Mouse (Mus musculus) kidney, postnatal 0 days (tissue): Measurements from ENCODE around the gene Stim1. TPM values are rescaled to one million over a fixed set of nuclear protein-coding genes. Genes with fewer than 3 reads are reported as not detected.

Source experiments
- ATAC-seq: fragments of 200-750 bp; cut with Nextera tagmentation; replicated peaks from 2 replicates; pipeline ENCODE4 v1.8.0; 2017; ENCODE audit warnings: low read depth, moderate number of reproducible peaks, moderate TSS enrichment, moderate library complexity; ENCODE audit not compliant: low FRiP score
- DNase-seq: peaks from one replicate; pipeline ENCODE4 v3.0.0-alpha.2; 2016; ENCODE audit warnings: low spot score
- H3K27ac ChIP-seq: fragments of 300-500 bp; sonication (generic); 2 replicates; pipeline ENCODE4 v1.5.1; 2014; ENCODE audit warnings: mild to moderate bottlenecking
- H3K27me3 ChIP-seq: fragments of 300-500 bp; sonication (generic); 2 replicates; pipeline ENCODE4 v1.6.1; 2014; ENCODE audit warnings: low read length, mixed read lengths; ENCODE audit not compliant: insufficient read depth
- H3K36me3 ChIP-seq: fragments of 300-500 bp; sonication (generic); 2 replicates; pipeline ENCODE4 v1.6.1; 2014; ENCODE audit warnings: low read length, mixed read lengths; ENCODE audit not compliant: insufficient read depth
- H3K4me1 ChIP-seq: fragments of 300-500 bp; sonication (generic); replicated peaks from 2 replicates; pipeline ENCODE4 v1.6.1; 2014; ENCODE audit warnings: antibody characterized with exemption, low read length, mixed read lengths; ENCODE audit not compliant: insufficient read depth
- H3K4me2 ChIP-seq: fragments of 300-500 bp; sonication (generic); 2 replicates; pipeline ENCODE4 v1.6.1; 2014; ENCODE audit warnings: mild to moderate bottlenecking, low read length, moderate library complexity, mixed read lengths
- H3K4me3 ChIP-seq: fragments of 300-500 bp; sonication (generic); replicated peaks from 2 replicates; pipeline ENCODE4 v1.5.1; 2014; ENCODE audit warnings: low read depth, low read length
- H3K9ac ChIP-seq: fragments of 300-500 bp; sonication (generic); 2 replicates; pipeline ENCODE4 v1.6.1; 2014; ENCODE audit warnings: low read depth, low read length
- H3K9me3 ChIP-seq: fragments of 300-500 bp; sonication (generic); replicated peaks from 2 replicates; pipeline ENCODE4 v1.6.1; 2016; ENCODE audit warnings: low read length, inconsistent platforms, mixed read lengths
- CTCF ChIP-seq: IDR thresholded peaks from 2 replicates; pipeline ENCODE4 v1.5.1; 2016; ENCODE audit warnings: antibody characterized with exemption, low read depth, mild to moderate bottlenecking, moderate library complexity
- WGBS: fragments of 180-500 bp; shearing (Covaris S2); extraction: QIAGEN DNeasy Blood & Tissue Kit; methylation state at CpG from one replicate; pipeline ENCODE4 v1.1.7; 2014; 5-methylcytosine and 5-hydroxymethylcytosine counted together
- polyA plus RNA-seq: library from polyadenylated mRNA; unstranded; fragments of >200 nt; fragmentation: Nextera tagmentation; extraction: Ambion mirVana; gene quantifications from 2 replicates; pipeline ENCODE4 v1.2.1, GENCODE M21; 2015

Gene Stim1
- polyA plus RNA-seq, 1 experiment from 2014 or later: 9.7 TPM

- H3K36me3 ChIP-seq: no peaks in the 10 kb centered on the region
- no peak overlapping the region for H3K4me2 ChIP-seq
- no peak overlapping the region for H3K4me3 ChIP-seq
- H3K27me3 ChIP-seq: no peaks in the 10 kb centered on the region
- no peak overlapping the region for H3K9ac ChIP-seq
- no peak for TF ChIP-seq CTCF
- WGBS: 54% methylated on average over 6 of the region's 6 CpGs
- no peaks in the 10 kb centered on the region for H3K9me3 ChIP-seq
- H3K27ac ChIP-seq: no peak overlapping the region
- H3K4me1 ChIP-seq: no peaks in the 10 kb centered on the region
- DNase-seq (peak; percentile 5), ATAC-seq (no peak)
Measured at GRCm38 (mm10) chr7:102425933-102426685, 158.5 kb downstream of the Stim1 start.

DNA sequence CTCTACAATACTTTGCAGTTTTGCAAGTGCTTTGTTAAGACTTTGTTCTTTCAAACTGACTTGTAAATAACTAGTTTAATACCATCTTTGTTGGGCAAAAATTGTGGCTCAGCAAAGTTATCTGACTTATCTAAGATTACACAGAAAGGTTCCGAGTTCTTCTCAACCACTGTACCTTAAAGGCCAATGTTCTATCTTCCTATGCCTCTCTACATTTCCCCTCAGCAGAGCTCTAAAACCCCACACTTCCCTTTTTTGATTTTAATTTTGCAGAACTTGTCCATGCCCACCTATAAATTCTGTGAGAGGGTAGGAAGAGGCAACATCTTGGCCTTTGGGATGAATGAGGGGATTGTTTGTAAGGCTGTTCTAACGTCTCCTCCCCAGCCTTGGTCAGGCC, 166.7 kb downstream of the Stim1 start:
- DNase-seq: no peak
- Histone ChIP-seq H3K27me3 (no peaks in the 10 kb centered on the region), H3K27ac (no peak overlapping the region), H3K4me3 (no peak overlapping the region), H3K4me2 (no peak overlapping the region), H3K4me1 (no peaks in the 10 kb centered on the region), H3K9me3 (no peaks in the 10 kb centered on the region), H3K9ac (no peak overlapping the region), H3K36me3 (no peaks in the 10 kb centered on the region)
- no peak for ATAC-seq
- no peak for TF ChIP-seq CTCF
- 73% methylated on average over 2 of the region's 2 CpGs for WGBS

DNA sequence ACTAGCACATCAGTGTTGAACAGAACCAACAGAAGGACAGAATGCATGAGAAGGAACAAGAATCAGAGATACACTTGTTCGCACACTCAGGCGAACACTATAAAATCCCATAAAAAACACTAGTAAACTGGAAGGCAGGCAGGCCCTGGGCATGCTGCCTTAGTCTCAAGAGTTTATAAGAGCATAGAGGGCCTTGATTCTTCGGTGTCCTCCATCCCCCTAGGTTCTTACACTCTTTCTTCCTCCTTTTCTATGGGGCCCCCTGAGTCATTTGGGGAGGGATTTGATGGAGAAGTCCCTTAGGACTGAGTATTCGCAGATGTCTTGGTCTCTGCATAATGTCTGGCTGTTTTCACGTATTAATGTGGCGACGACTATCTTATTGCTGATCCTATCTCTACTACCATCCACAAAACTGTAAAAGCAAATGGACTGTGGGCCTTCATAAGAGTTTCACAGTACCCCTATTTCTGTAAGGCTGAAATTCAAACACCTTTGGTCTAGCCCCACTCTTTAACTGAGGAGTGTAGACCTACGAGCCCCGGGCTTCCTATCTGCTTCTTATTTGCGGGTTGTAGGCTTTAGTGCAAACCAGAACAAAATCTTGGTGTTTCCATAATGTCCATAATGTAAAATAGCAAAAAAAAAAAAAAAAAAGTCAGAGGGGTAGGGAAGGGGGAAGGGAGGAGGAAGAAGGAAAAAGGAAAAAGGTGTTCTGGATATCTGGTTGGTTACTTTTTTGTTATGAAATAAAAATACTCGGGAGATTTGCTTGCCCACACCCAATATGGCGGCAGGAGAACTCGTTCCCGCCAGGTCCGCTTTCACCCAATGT, 173.4 kb downstream of the Stim1 start:
- peak overlapping the region; percentile 61 for H3K4me2 ChIP-seq
- H3K9me3 ChIP-seq: no peaks in the 10 kb centered on the region
- H3K36me3 ChIP-seq: 0 out of 2 replicates have a peak, but pooled peaks cover under 1% of the 10 kb centered on the region
- no peaks in the 10 kb centered on the region for H3K27me3 ChIP-seq
- H3K4me1 ChIP-seq: no peaks in the 10 kb centered on the region; the same call in 1 of the 2 replicates
- DNase-seq (peak; percentile 5), ATAC-seq (no peak)
- peak overlapping the region; percentile 72 for H3K4me3 ChIP-seq
- no peak overlapping the region for H3K9ac ChIP-seq
- H3K27ac ChIP-seq: 0 out of 2 replicates have a peak overlapping the region, but pooled peaks have one; percentile 58
- WGBS: 58% methylated on average over 15 of the region's 15 CpGs
- TF ChIP-seq CTCF: no peak

- DNase-seq: peak; percentile 99
- Histone ChIP-seq H3K4me2 (peak within 1 kb of the TSS; percentile 61), H3K9ac (peak within 1 kb of the TSS; percentile 68), H3K4me3 (peak within 1 kb of the TSS; percentile 72), H3K27ac (peak within 1 kb of the TSS; percentile 58; the same call in 1 of the 2 replicates), H3K9me3 (no peaks in the 10 kb centered on the region), H3K27me3 (no peaks in the 10 kb centered on the region), H3K36me3 (0 out of 2 replicates have a peak, but pooled peaks cover 7% of the 10 kb centered on the region), H3K4me1 (no peaks in the 10 kb centered on the region; the same call in 1 of the 2 replicates)
- WGBS: under 1% methylated on average over 56 of the region's 56 CpGs
- peak; percentile 99 for ATAC-seq
- TF ChIP-seq CTCF: no peak
Measured at GRCm38 (mm10) chr7:102441657-102442391, 174.2 kb downstream of the Stim1 start, which contains the start of gene Rrm1. Gene Rrm1 (plus strand): TSS chr7:102441695.

DNA sequence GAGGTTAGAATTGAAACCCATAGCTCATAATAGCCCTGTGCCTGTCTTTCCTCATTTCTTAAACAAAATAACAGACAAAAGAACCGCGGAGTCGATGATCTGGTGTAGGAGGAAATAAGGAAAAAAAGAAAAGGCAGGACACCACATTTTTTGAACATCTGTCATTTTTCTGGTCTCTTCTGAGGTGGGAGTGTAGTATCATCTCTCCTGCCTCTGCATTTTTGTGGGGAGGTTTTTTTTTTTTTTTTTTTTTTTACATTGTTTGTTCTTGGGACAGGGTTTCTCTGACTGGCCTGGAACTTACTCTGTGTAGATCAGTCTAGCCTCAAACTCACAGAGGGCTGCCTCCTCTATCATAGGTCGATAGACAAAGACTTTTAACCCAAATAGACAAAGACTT, 174.8 kb downstream of the Stim1 start:
- Histone ChIP-seq H3K4me2 (peak overlapping the region; percentile 61), H3K4me3 (peak overlapping the region; percentile 72), H3K36me3 (0 out of 2 replicates have a peak, but pooled peaks cover 12% of the 10 kb centered on the region), H3K27ac (peak overlapping the region; percentile 58; the same call in 1 of the 2 replicates), H3K4me1 (no peaks in the 10 kb centered on the region; the same call in 1 of the 2 replicates), H3K9ac (peak overlapping the region; percentile 68), H3K9me3 (no peaks in the 10 kb centered on the region), H3K27me3 (no peaks in the 10 kb centered on the region)
- DNase-seq (peak; percentile 9), ATAC-seq (no peak)
- TF ChIP-seq CTCF: no peak
- under 1% methylated on average over 4 of the region's 4 CpGs for WGBS
